In genomic region chr7:83637781-83638583, GRCm38 (mm10) we compare ENCODE assay signal across 21 mouse cellular contexts. TPM values are rescaled to one million over a fixed set of nuclear protein-coding genes. Genes with fewer than 3 reads are reported as not detected.
DNase-seq lines count a peak whose midpoint lies in the region; ATAC-seq and TF ChIP-seq lines count a peak whose summit lies in the region.
"Had no signal": no experiment of that assay in that cellular context is flagged by ENCODE, and none has a peak within 500 bp of the region (broad histone marks: within the 10 kb centered on the region; RNA-seq: fewer than 3 reads in every experiment).

No protein-coding gene starts in this region.

- peak overlapping the region; percentile 84 for H3K27ac ChIP-seq in kidney, adult 2 months (ENCODE audit: insufficient read depth, low read depth, low read length)
- peak overlapping the region; percentile 77 for H3K27ac ChIP-seq in liver, postnatal 0 days (ENCODE audit: low read depth)
- H3K27ac ChIP-seq: embryonic facial prominence, embryonic 10.5 days; heart, embryonic 13.5 days; layer of hippocampus, adult 2 months; macrophage; midbrain, embryonic 12.5 days; neural tube, embryonic 13.5 days had no signal

- peak; percentile 88 for ATAC-seq in liver, postnatal 0 days
- ATAC-seq: forebrain, embryonic 14.5 days; hindbrain, embryonic 16.5 days had no signal

- H3K27me3 ChIP-seq in kidney, adult 2 months (replicated peaks; ENCODE audit: control insufficient read depth, insufficient read depth, low read length) = no peaks in the 10 kb centered on the region
- no peaks in the 10 kb centered on the region for H3K27me3 ChIP-seq in liver, postnatal 0 days (ENCODE audit: insufficient read depth, low read length)
- H3K27me3 ChIP-seq: heart, embryonic 13.5 days; neural tube, embryonic 13.5 days had no signal

- H3K4me1 ChIP-seq in kidney, adult 2 months (ENCODE audit: control insufficient read depth, insufficient read depth, low read length) = peaks cover 11% of the 10 kb centered on the region
- H3K4me1 ChIP-seq in liver, postnatal 0 days (ENCODE audit: insufficient read depth) = peaks cover 17% of the 10 kb centered on the region

- H3K36me3 ChIP-seq in kidney, adult 2 months (ENCODE audit: control insufficient read depth, insufficient read depth, low read length) = peaks cover 1% of the 10 kb centered on the region
- H3K36me3 ChIP-seq in liver, postnatal 0 days (replicated peaks; ENCODE audit: insufficient read depth, low read length) = peaks cover 52% of the 10 kb centered on the region

- no peaks in the 10 kb centered on the region for H3K9me3 ChIP-seq in liver, postnatal 0 days (ENCODE audit: low read length)
- H3K9me3 ChIP-seq: embryonic facial prominence, embryonic 10.5 days; G1E; heart, embryonic 13.5 days; midbrain, embryonic 12.5 days; neural tube, embryonic 13.5 days had no signal

- 43% methylated on average over 8 of the region's 8 CpGs for WGBS in kidney, adult 2 months
- WGBS in liver, postnatal 0 days (ENCODE audit: insufficient replicate concordance) = 73% methylated on average over 8 of the region's 8 CpGs

- H3K9ac ChIP-seq in liver, postnatal 0 days (replicated peaks) = no peak overlapping the region
- H3K9ac ChIP-seq: midbrain, embryonic 12.5 days; neural tube, embryonic 13.5 days had no signal

- H3K4me2 ChIP-seq in liver, postnatal 0 days (ENCODE audit: low read depth, low read length) = no peak overlapping the region
- H3K4me2 ChIP-seq: heart, embryonic 13.5 days; midbrain, embryonic 12.5 days; neural tube, embryonic 13.5 days had no signal

- TF ChIP-seq EP300 in liver, postnatal 0 days (IDR thresholded peaks at IDR 0.05; ENCODE audit: low read depth) = no peak

- intact Hi-C loops in gastrocnemius, postnatal 14 days (cut with DNase I; ENCODE audit: low total_unique reads) = no loop called here

- no peak for TF ChIP-seq POLR2A in kidney, adult 2 months (IDR thresholded peaks at IDR 0.05; ENCODE audit: low read depth, low read length)

- peak; percentile 87 for DNase-seq in kidney, adult 2 months
- DNase-seq in kidney, postnatal 10 days = no peak
- peak; percentile 14 for DNase-seq in ZHBTc4 (ENCODE audit: low read depth, low spot score)
- peak; percentile 86 for DNase-seq in kidney, adult 9 months
- no peak for DNase-seq in liver, postnatal 0 days
- no peak for DNase-seq in adrenal gland, adult 18-20 months (ENCODE audit: low spot score in 2 of 2)
- DNase-seq in gastrocnemius, postnatal 14 days = no peak
- DNase-seq: heart, postnatal 36 days; left cerebral cortex, postnatal 4 days; lung, adult 2 months; right cerebral cortex, postnatal 14 days; thymus, postnatal 4 days had no signal

- TF ChIP-seq CTCF in kidney, adult 2 months (conservative IDR thresholded peaks at IDR 0.05; ENCODE audit: insufficient read depth, insufficient read length, low read depth, low read length) = peak; percentile 15; the same call in 1 of the 2 replicates
- TF ChIP-seq CTCF in liver, postnatal 0 days (IDR thresholded peaks at IDR 0.05; ENCODE audit: low read depth) = no peak

- H3K4me3 ChIP-seq in kidney, adult 2 months (ENCODE audit: insufficient read depth, low read depth, low read length) = no peak overlapping the region
- no peak overlapping the region for H3K4me3 ChIP-seq in liver, postnatal 0 days (ENCODE audit: low read depth, low read length)
- H3K4me3 ChIP-seq: embryonic facial prominence, embryonic 10.5 days; heart, embryonic 13.5 days; layer of hippocampus, adult 2 months; midbrain, embryonic 12.5 days; neural tube, embryonic 13.5 days had no signal

RNA-seq across cellular contexts. Expression of gene Stard5, which starts 6.2 kb away (rescaled TPM):
- polyA plus RNA-seq in kidney, adult 2 months (2012; rRNA removed) = 80.0 and 88.2 TPM in 2 replicates
- polyA plus RNA-seq in liver, postnatal 0 days (2015; fragmentation: Nextera tagmentation; extraction: Ambion mirVana) = 61.4 and 63.2 TPM in 2 replicates
- 10 to 100 TPM; 22.9 to 26.0 TPM for total RNA-seq in adrenal gland, adult 18-20 months (2021)
- total RNA-seq in gastrocnemius, postnatal 14 days (2021) = 1 to 10 TPM; 6.9 to 8.0 TPM

RNA-seq across cellular contexts. Expression of gene Tmc3, which starts 53.3 kb away (rescaled TPM):
- 0.88 and 1.0 TPM in 2 replicates for polyA plus RNA-seq in kidney, adult 2 months (2012; rRNA removed)
- 0.09 and 0.21 TPM in 2 replicates for polyA plus RNA-seq in liver, postnatal 0 days (2015; fragmentation: Nextera tagmentation; extraction: Ambion mirVana)
- total RNA-seq in adrenal gland, adult 18-20 months (2021) = under 1 TPM; 0.10 to 0.13 TPM
- total RNA-seq in gastrocnemius, postnatal 14 days (2021) = under 1 TPM; 0.20 to 0.35 TPM
- polyA plus RNA-seq: G1E, macrophage had no signal

Comparison
In these comparisons a context has a peak if more than half of its experiments do, and no peak if none do; other contexts are left out.
1. DNase-seq: peak in kidney, adult 2 months (single experiment), ZHBTc4 (single experiment) and kidney, adult 9 months (single experiment); none in kidney, postnatal 10 days (single experiment), liver, postnatal 0 days (single experiment), adrenal gland, adult 18-20 months (0 of 2) and gastrocnemius, postnatal 14 days (single experiment).